Mouse (Mus musculus): Measurements from ENCODE around the gene Fgr.
"Not testable (repeated sequence)": the region's sequence is repeated elsewhere in the genome, so short reads cannot be mapped to it uniquely, and the experiment has no call there.

The Fgr gene

GRCm38 (mm10) chr4:132973814-132974398 is at the start of gene Fgr:
Gene Fgr, plus strand, starts transcription at chr4:132974095.
- DNase-seq (ENCODE audit: low spot score in 2 of 2) = peak; percentile 88 to 89

GRCm38 (mm10) chr4:132926520-132926919 is 47.4 kb upstream of the Fgr start:
- DNase-seq (ENCODE audit: low spot score in 2 of 2) = not testable (repeated sequence)

GRCm38 (mm10) chr4:132930784-132931183 is 43.1 kb upstream of the Fgr start:
- DNase-seq (ENCODE audit: low spot score in 2 of 2) = peak in 1 of 2 experiments; percentile 50

DNA sequence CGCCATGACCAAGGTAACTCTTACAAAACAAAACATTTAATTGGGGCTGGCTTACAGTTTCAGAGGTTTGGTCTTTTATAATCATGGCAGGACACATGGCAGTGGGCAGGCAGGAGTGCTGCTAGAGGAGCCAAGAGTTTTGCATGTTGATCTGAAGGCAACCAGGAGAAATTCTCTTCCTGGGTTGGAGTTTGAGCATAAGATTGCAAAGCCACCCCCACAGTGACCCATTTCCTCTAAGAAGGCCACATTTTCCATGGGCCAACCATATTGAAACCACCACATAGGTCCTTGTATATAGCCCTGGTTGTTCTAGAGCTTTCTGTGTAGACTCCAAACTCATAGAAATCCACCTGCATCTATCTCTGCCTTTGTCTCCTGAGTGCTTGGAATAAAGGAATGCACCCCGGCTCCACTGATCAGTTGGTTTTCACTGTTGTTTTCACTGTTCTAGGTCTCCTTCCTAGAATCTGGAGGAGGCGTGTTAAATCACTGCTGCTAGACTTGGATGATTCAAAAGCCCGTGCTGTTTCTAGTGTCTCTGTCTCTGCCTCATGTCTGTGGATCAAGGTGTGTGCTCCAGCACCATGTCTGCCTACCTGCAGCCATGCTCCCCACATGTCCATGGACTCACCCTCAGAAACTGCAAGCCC is 41.0 kb upstream of the Fgr start:
- no peak for DNase-seq (ENCODE audit: low spot score in 2 of 2)

- DNase-seq (ENCODE audit: low spot score in 2 of 2) = no peak
These were observed 39.3 kb upstream of the Fgr start for GRCm38 (mm10) chr4:132934639-132935038.

GRCm38 (mm10) chr4:132938181-132938941 is 35.5 kb upstream of the Fgr start:
- no peak for DNase-seq (ENCODE audit: low spot score in 2 of 2)

GRCm38 (mm10) chr4:132939421-132940127 is 34.3 kb upstream of the Fgr start:
- DNase-seq (ENCODE audit: low spot score in 2 of 2) = peak; percentile 32 to 47

GRCm38 (mm10) chr4:132941012-132941729 is 32.7 kb upstream of the Fgr start:
- no peak for DNase-seq (ENCODE audit: low spot score in 2 of 2)

DNA sequence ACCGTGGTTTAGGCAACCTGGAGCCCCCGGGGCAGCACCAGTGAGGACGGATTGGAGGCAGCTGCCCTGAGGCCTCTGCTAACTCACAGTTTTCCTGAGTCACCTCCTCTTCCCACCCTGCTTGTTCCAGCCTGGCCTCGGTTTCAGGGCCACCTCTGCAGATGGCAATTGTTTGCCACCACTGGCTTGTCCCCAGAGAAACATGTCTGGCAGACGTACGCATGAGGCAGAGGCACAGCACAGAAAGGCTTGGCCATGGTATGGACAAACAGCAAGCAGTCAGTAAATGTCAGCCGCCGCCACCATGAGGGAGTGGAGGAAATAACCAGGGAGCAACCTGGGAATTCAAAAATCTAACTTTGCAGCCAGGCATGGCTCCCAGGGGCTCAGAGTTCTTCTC is 30.8 kb upstream of the Fgr start:
- DNase-seq (ENCODE audit: low spot score in 2 of 2) = no peak

GRCm38 (mm10) chr4:132944106-132944505 is 29.8 kb upstream of the Fgr start:
- DNase-seq (ENCODE audit: low spot score in 2 of 2) = no peak

DNA sequence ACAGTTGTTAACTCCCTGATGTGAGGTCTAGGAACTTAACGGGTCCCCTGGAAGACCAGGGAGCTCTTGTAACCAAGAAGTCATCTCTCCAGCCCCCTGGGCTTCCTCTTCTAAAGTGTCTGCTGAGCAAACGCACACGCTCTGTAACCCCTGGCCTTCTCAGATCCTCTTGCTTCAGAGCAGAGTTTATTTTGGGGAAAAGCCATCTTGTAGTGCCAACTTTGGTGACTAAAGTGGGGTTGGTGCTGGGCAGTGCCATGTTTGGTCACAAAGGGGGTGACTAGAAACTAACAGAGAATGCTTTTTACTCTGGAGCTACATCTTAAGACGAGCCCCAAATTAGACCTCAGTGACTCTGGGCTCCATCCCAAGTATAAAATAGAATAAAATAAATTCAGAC is 29.1 kb upstream of the Fgr start:
- DNase-seq (ENCODE audit: low spot score in 2 of 2) = no peak

- DNase-seq (ENCODE audit: low spot score in 2 of 2) = peak; percentile 83 to 85
These were observed 28.4 kb upstream of the Fgr start for GRCm38 (mm10) chr4:132945261-132946046.

- peak; percentile 86 to 88 for DNase-seq (ENCODE audit: low spot score in 2 of 2)
These were observed 27.6 kb upstream of the Fgr start for GRCm38 (mm10) chr4:132946047-132947001.

GRCm38 (mm10) chr4:132949882-132950532 is 23.9 kb upstream of the Fgr start:
- DNase-seq (ENCODE audit: low spot score in 2 of 2) = no peak

DNA sequence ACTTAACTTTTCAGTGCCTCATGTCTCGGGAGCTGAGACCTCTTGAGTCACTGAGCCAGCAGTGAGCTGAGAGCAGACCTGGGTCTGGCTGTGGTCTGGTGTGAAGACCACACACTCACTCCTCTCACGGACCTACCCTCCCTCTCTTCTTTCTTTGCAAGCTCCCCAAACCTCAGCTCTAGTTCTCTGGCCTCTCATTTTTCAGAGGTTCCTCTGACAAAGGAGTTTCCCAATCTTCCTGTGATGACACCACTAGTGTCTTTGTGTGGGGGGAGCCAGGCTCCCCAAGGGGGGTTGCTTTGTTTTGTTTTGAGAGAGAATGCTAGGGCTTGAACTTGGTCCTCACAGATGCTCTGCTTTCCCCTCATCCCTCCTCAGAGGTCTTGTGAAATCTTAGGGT is 22.9 kb upstream of the Fgr start:
- DNase-seq (ENCODE audit: low spot score in 2 of 2) = no peak

DNA sequence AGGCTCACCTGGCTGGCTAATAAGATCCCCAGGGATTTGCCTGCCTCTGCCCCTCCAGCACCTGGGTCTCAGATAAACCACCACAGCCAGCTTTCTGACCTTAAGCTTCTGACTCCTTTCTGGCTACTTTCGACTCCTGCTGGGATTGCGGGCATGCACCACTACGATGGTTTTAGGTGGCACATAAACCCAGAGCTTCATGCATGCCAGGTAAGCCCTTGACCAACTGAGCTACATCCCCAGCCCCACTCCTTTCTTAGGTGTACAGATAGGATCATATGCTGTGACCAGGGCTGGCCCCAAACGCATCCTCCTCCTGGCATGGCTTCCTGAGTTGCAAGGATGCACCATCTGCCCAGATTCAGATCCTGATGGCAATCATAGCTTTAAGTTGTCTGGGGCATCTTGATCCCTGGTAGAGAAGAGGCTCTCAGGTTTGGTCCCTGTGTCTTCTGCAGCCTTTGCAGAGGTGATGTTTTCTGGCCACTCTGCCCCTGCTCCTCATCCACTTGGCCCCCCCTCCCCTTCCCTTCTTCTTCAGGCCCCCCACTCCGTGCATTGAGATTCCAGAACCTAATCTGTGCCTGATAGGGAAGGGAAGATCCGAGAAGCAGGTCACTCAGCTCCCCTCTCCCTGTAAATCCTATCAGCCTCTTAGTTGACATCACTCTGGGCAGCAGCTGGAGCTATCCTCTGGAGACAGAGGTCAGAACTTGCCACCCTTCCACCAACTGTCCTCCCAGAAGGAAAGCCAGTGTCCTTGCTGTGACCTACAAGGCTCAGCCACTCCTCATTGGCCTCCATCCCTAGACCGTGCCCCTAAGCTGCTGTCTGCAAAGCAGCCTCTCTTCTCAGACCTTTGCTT is 19.1 kb upstream of the Fgr start:
- DNase-seq (ENCODE audit: low spot score in 2 of 2) = no peak

DNA sequence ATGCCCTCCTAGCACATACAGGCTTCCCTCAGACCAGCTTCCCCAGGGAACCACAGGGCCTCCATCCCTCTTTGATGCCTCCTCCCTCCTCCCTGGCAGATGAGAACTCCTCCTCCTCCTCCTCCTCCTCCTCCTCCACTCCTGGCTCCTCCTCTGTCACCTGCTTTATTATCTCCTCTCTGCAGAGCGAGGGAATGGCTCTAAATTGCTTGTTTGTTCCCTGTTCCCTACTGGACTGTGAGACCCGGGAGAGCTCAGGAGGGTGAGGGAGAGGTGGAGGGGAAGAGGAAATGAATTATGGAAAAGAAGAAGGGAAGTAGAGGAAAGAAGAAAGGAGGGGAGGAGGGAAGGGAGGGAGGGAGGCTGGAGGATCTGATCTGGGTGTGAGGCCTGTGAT is 18.5 kb upstream of the Fgr start:
- DNase-seq (ENCODE audit: low spot score in 2 of 2) = no peak

Measured in spleen, postnatal 36 days (tissue).